In the genomic region with DNA sequence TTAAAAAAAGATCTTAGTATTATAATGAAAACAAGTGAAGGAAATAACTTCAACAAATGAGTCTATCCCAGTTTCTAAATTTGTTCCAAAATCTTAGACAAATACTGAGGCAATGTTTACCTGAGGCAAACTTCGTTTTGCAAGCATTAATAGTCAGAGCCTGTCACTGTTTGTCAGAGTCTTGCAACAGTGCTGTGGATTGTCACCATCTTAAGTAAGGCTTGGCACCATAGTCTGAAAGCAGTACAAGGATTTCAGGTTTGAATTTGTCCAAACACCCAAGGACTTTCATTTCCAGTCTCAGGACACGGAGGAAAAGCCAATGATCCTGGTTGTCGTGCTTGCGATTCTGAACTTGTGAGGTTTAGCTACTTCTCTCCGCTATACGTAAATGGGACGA, we compare ENCODE assay signal across 32 mouse cellular contexts. TPM values are rescaled to one million over a fixed set of nuclear protein-coding genes. Genes with fewer than 3 reads are reported as not detected.
DNase-seq lines count a peak whose midpoint lies in the region; ATAC-seq and TF ChIP-seq lines count a peak whose summit lies in the region.
"Had no signal": no experiment of that assay in that cellular context is flagged by ENCODE, and none has a peak within 500 bp of the region (broad histone marks: within the 10 kb centered on the region; RNA-seq: fewer than 3 reads in every experiment).

No protein-coding gene starts in this region.

- H3K27ac ChIP-seq in liver, postnatal 0 days (ENCODE audit: low read depth), result 0 out of 2 replicates have a peak overlapping the region, but pooled peaks have one; percentile 8
- no peak overlapping the region for H3K27ac ChIP-seq in liver, embryonic 12.5 days
- H3K27ac ChIP-seq in lung, embryonic 14.5 days (ENCODE audit: low read depth), result no peak overlapping the region
- no peak overlapping the region for H3K27ac ChIP-seq in lung, postnatal 0 days (ENCODE audit: low read length)
- H3K27ac ChIP-seq: embryonic facial prominence, embryonic 10.5 days; embryonic facial prominence, embryonic 13.5 days; forebrain, embryonic 10.5 days; forebrain, embryonic 13.5 days; heart, adult 2 months; heart, embryonic 10.5 days; heart, embryonic 13.5 days; hindbrain, embryonic 12.5 days; hindbrain, embryonic 15.5 days had no signal

- TF ChIP-seq EP300 in liver, postnatal 0 days (IDR thresholded peaks at IDR 0.05; ENCODE audit: low read depth), result no peak
- peak; percentile 51; the same call in 1 of the 2 replicates for TF ChIP-seq EP300 in lung, postnatal 0 days (IDR thresholded peaks at IDR 0.05)

- peak; percentile 91 for ATAC-seq in liver, postnatal 0 days
- ATAC-seq in liver, embryonic 12.5 days, result no peak
- no peak for ATAC-seq in lung, embryonic 14.5 days (ENCODE audit: insufficient read depth)
- peak; percentile 71 for ATAC-seq in lung, postnatal 0 days
- ATAC-seq: forebrain, embryonic 13.5 days; forebrain, embryonic 16.5 days had no signal

- H3K9ac ChIP-seq in liver, postnatal 0 days (replicated peaks), result no peak overlapping the region
- H3K9ac ChIP-seq in liver, embryonic 12.5 days, result no peak overlapping the region
- H3K9ac ChIP-seq in lung, embryonic 14.5 days, result no peak overlapping the region
- H3K9ac ChIP-seq in lung, postnatal 0 days (replicated peaks; ENCODE audit: low read depth), result no peak overlapping the region
- H3K9ac ChIP-seq: embryonic facial prominence, embryonic 13.5 days; forebrain, embryonic 13.5 days; heart, embryonic 13.5 days; hindbrain, embryonic 12.5 days; hindbrain, embryonic 15.5 days had no signal

- no peaks in the 10 kb centered on the region for H3K4me1 ChIP-seq in liver, postnatal 0 days (ENCODE audit: insufficient read depth)
- H3K4me1 ChIP-seq in liver, embryonic 12.5 days, result peaks cover 6% of the 10 kb centered on the region
- no peaks in the 10 kb centered on the region for H3K4me1 ChIP-seq in lung, embryonic 14.5 days (ENCODE audit: insufficient read depth)
- no peaks in the 10 kb centered on the region for H3K4me1 ChIP-seq in lung, postnatal 0 days (ENCODE audit: insufficient read depth, low read depth, low read length)
- H3K4me1 ChIP-seq: embryonic facial prominence, embryonic 10.5 days; forebrain, embryonic 10.5 days; forebrain, embryonic 13.5 days; hindbrain, embryonic 12.5 days; hindbrain, embryonic 15.5 days had no signal

- H3K4me2 ChIP-seq in liver, postnatal 0 days (ENCODE audit: low read depth, low read length), result peak overlapping the region; percentile 54
- H3K4me2 ChIP-seq in liver, embryonic 12.5 days, result no peak overlapping the region
- no peak overlapping the region for H3K4me2 ChIP-seq in lung, embryonic 14.5 days
- H3K4me2 ChIP-seq in lung, postnatal 0 days (replicated peaks; ENCODE audit: low read depth, low read length), result no peak overlapping the region; the same call in 1 of the 2 replicates
- H3K4me2 ChIP-seq: embryonic facial prominence, embryonic 13.5 days; forebrain, embryonic 13.5 days; heart, embryonic 13.5 days; hindbrain, embryonic 12.5 days; hindbrain, embryonic 15.5 days had no signal

- WGBS in liver, postnatal 0 days (ENCODE audit: insufficient replicate concordance), result 69% methylated on average over 7 of the region's 7 CpGs
- 76% methylated on average over 7 of the region's 7 CpGs for WGBS in liver, embryonic 12.5 days (ENCODE audit: insufficient replicate concordance)
- WGBS in lung, embryonic 14.5 days, result 68% methylated on average over 7 of the region's 7 CpGs
- 72% methylated on average over 7 of the region's 7 CpGs for WGBS in lung, postnatal 0 days

- no peak for TF ChIP-seq CTCF in liver, postnatal 0 days (IDR thresholded peaks at IDR 0.05; ENCODE audit: low read depth)
- TF ChIP-seq CTCF in lung, embryonic 14.5 days (IDR thresholded peaks at IDR 0.05; ENCODE audit: low read depth), result no peak
- TF ChIP-seq CTCF in lung, postnatal 0 days (IDR thresholded peaks at IDR 0.05), result no peak

- peak; percentile 19 for DNase-seq in liver, postnatal 0 days
- peak; percentile 12 for DNase-seq in lung, embryonic 14.5 days
- no peak for DNase-seq in lung, postnatal 4 days
- DNase-seq in lung, postnatal 0 days (ENCODE audit: low spot score), result peak; percentile 86
- DNase-seq in frontal cortex, postnatal 25 days (ENCODE audit: low spot score in 2 of 2), result no peak
- DNase-seq in heart, postnatal 4 days, result no peak
- DNase-seq: adrenal gland, adult 8-10 months; adrenal gland, postnatal 25 days; B cell, adult 2 months; cerebellum, adult 11-12 months; cerebellum, adult 8-10 months; cerebellum, postnatal 10 days; cerebellum, postnatal 36 days; embryo, embryonic 11 days; gastrocnemius, postnatal 25 days; heart, adult 2 months; heart, postnatal 14 days had no signal

- no peaks in the 10 kb centered on the region for H3K9me3 ChIP-seq in liver, postnatal 0 days (ENCODE audit: low read length)
- H3K9me3 ChIP-seq in liver, embryonic 12.5 days (replicated peaks), result no peaks in the 10 kb centered on the region
- no peaks in the 10 kb centered on the region for H3K9me3 ChIP-seq in lung, embryonic 14.5 days (ENCODE audit: low read depth, low read length)
- H3K9me3 ChIP-seq in lung, postnatal 0 days (ENCODE audit: low read length), result no peaks in the 10 kb centered on the region
- H3K9me3 ChIP-seq: embryonic facial prominence, embryonic 10.5 days; embryonic facial prominence, embryonic 13.5 days; forebrain, embryonic 10.5 days; forebrain, embryonic 13.5 days; G1E; heart, embryonic 10.5 days; heart, embryonic 13.5 days; hindbrain, embryonic 12.5 days; hindbrain, embryonic 15.5 days had no signal

- no peak overlapping the region for H3K4me3 ChIP-seq in liver, postnatal 0 days (ENCODE audit: low read depth, low read length)
- H3K4me3 ChIP-seq in liver, embryonic 12.5 days, result no peak overlapping the region
- no peak overlapping the region for H3K4me3 ChIP-seq in lung, embryonic 14.5 days (ENCODE audit: low read depth, low read length)
- no peak overlapping the region for H3K4me3 ChIP-seq in lung, postnatal 0 days (ENCODE audit: low read depth, low read length)
- H3K4me3 ChIP-seq: embryonic facial prominence, embryonic 10.5 days; embryonic facial prominence, embryonic 13.5 days; erythroblast, embryonic 14.5 days; forebrain, embryonic 10.5 days; forebrain, embryonic 13.5 days; heart, adult 2 months; heart, embryonic 10.5 days; heart, embryonic 13.5 days; hindbrain, embryonic 12.5 days; hindbrain, embryonic 15.5 days had no signal

- no peaks in the 10 kb centered on the region for H3K27me3 ChIP-seq in liver, postnatal 0 days (ENCODE audit: insufficient read depth, low read length)
- no peaks in the 10 kb centered on the region for H3K27me3 ChIP-seq in liver, embryonic 12.5 days (replicated peaks)
- no peaks in the 10 kb centered on the region for H3K27me3 ChIP-seq in lung, embryonic 14.5 days (ENCODE audit: insufficient read depth, low read length)
- H3K27me3 ChIP-seq in lung, postnatal 0 days (replicated peaks; ENCODE audit: insufficient read depth, low read length), result no peaks in the 10 kb centered on the region
- H3K27me3 ChIP-seq: CH12.LX; embryonic facial prominence, embryonic 13.5 days; forebrain, embryonic 13.5 days; heart, embryonic 13.5 days; hindbrain, embryonic 12.5 days; hindbrain, embryonic 15.5 days had no signal

- H3K36me3 ChIP-seq in liver, postnatal 0 days (replicated peaks; ENCODE audit: insufficient read depth, low read length), result no peaks in the 10 kb centered on the region
- no peaks in the 10 kb centered on the region for H3K36me3 ChIP-seq in liver, embryonic 12.5 days
- no peaks in the 10 kb centered on the region for H3K36me3 ChIP-seq in lung, embryonic 14.5 days (ENCODE audit: insufficient read depth)
- no peaks in the 10 kb centered on the region for H3K36me3 ChIP-seq in lung, postnatal 0 days (ENCODE audit: insufficient read depth, low read length)
- H3K36me3 ChIP-seq: embryonic facial prominence, embryonic 10.5 days; embryonic facial prominence, embryonic 13.5 days; forebrain, embryonic 10.5 days; G1E; heart, embryonic 10.5 days; heart, embryonic 13.5 days; hindbrain, embryonic 12.5 days; hindbrain, embryonic 15.5 days had no signal

RNA-seq across cellular contexts. Expression of gene Bmp5, which starts 10.4 kb away (rescaled TPM):
- 2.4 and 3.0 TPM in 2 replicates for polyA plus RNA-seq in liver, postnatal 0 days (2015; fragmentation: Nextera tagmentation; extraction: Ambion mirVana)
- polyA plus RNA-seq in liver, embryonic 12.5 days (2016; fragmentation: Nextera tagmentation; extraction: Ambion mirVana), result 2.7 and 2.9 TPM in 2 replicates
- polyA plus RNA-seq in lung, embryonic 14.5 days (2014; fragmentation: Nextera tagmentation; extraction: Ambion mirVana), result 37.6 and 39.0 TPM in 2 replicates
- 14.7 and 18.0 TPM in 2 replicates for polyA plus RNA-seq in lung, postnatal 0 days (2015; fragmentation: Nextera tagmentation; extraction: Ambion mirVana)
- 1 to 10 TPM; 3.2 TPM for total RNA-seq in heart, postnatal 4 days (2021)
- total RNA-seq: CH12.LX; granulocyte monocyte progenitor cell, adult 5-6 weeks; hematopoietic stem cell, adult 5-6 weeks had no signal
- polyA plus RNA-seq: erythroblast, embryonic 14.5 days; G1E had no signal

Comparison
In these comparisons a context has a peak if more than half of its experiments do, and no peak if none do; other contexts are left out.
1. ATAC-seq: peak in liver, postnatal 0 days (single experiment) and lung, postnatal 0 days (single experiment); none in liver, embryonic 12.5 days (single experiment) and lung, embryonic 14.5 days (single experiment).
2. DNase-seq: peak in liver, postnatal 0 days (single experiment), lung, embryonic 14.5 days (single experiment) and lung, postnatal 0 days (single experiment); none in lung, postnatal 4 days (0 of 2), frontal cortex, postnatal 25 days (0 of 2) and heart, postnatal 4 days (single experiment).